25 mouse cellular contexts compared by ENCODE assay signal in genomic region chr12:53277393-53277792, GRCm38 (mm10). TPM values are rescaled to one million over a fixed set of nuclear protein-coding genes. Genes with fewer than 3 reads are reported as not detected.
"Had no signal": no experiment of that assay in that cellular context is flagged by ENCODE, and none has a peak within 500 bp of the region (broad histone marks: within the 10 kb centered on the region; RNA-seq: fewer than 3 reads in every experiment).

No protein-coding gene starts in this region.

- H3K4me1 ChIP-seq: heart, embryonic 12.5 days; hindbrain, embryonic 12.5 days; hindbrain, embryonic 15.5 days; limb, embryonic 13.5 days; limb, embryonic 15.5 days; liver, embryonic 12.5 days had no signal

- H3K4me3 ChIP-seq: gastrocnemius, adult 2 months; heart, adult 2 months; heart, embryonic 12.5 days; hindbrain, embryonic 10.5 days; hindbrain, embryonic 12.5 days; hindbrain, embryonic 15.5 days; layer of hippocampus, adult 2 months; left cerebral cortex, adult 2 months; limb, embryonic 13.5 days; limb, embryonic 15.5 days; liver, embryonic 12.5 days had no signal

- ATAC-seq: hindbrain, postnatal 0 days; intestine, embryonic 16.5 days; liver, embryonic 12.5 days had no signal

- DNase-seq: gastrocnemius, adult 2 months; gastrocnemius, postnatal 10 days; gastrocnemius, postnatal 25 days; heart, adult 2 months; heart, postnatal 10 days; heart, postnatal 4 days; kidney, adult 11 months; kidney, adult 8-10 months; kidney, postnatal 10 days; kidney, postnatal 25 days; kidney, postnatal 4 days; left cerebral cortex, postnatal 4 days had no signal

- H3K27me3 ChIP-seq: heart, embryonic 12.5 days; hindbrain, embryonic 12.5 days; hindbrain, embryonic 15.5 days; limb, embryonic 13.5 days; limb, embryonic 15.5 days; liver, embryonic 12.5 days had no signal

- H3K36me3 ChIP-seq: heart, embryonic 12.5 days; hindbrain, embryonic 12.5 days; hindbrain, embryonic 15.5 days; limb, embryonic 13.5 days; limb, embryonic 15.5 days; liver, embryonic 12.5 days had no signal

- H3K9ac ChIP-seq: heart, embryonic 12.5 days; hindbrain, embryonic 12.5 days; hindbrain, embryonic 15.5 days; limb, embryonic 13.5 days; limb, embryonic 15.5 days; liver, embryonic 12.5 days; liver, embryonic 14.5 days had no signal

- H3K9me3 ChIP-seq: heart, embryonic 12.5 days; hindbrain, embryonic 10.5 days; hindbrain, embryonic 12.5 days; hindbrain, embryonic 15.5 days; limb, embryonic 13.5 days; limb, embryonic 15.5 days; liver, embryonic 12.5 days had no signal

- H3K27ac ChIP-seq: gastrocnemius, adult 2 months; heart, adult 2 months; hindbrain, embryonic 10.5 days; hindbrain, embryonic 12.5 days; hindbrain, embryonic 15.5 days; hindbrain, postnatal 0 days; layer of hippocampus, adult 2 months; left cerebral cortex, adult 2 months; limb, embryonic 13.5 days; limb, embryonic 15.5 days; liver, embryonic 12.5 days; liver, embryonic 14.5 days had no signal

- H3K4me2 ChIP-seq: heart, embryonic 12.5 days; hindbrain, embryonic 12.5 days; hindbrain, embryonic 15.5 days; limb, embryonic 13.5 days; limb, embryonic 15.5 days; liver, embryonic 12.5 days had no signal

RNA-seq across cellular contexts. Expression of gene Npas3, which starts 28.9 kb away (rescaled TPM):
- total RNA-seq: liver, adult 2 months had no signal
